Mouse (Mus musculus) layer of hippocampus, adult 2 months (tissue): Measurements from ENCODE around the gene Syt9. TPM values are rescaled to one million over a fixed set of nuclear protein-coding genes. Genes with fewer than 3 reads are reported as not detected.

Experiments used
- DNase-seq, 2 experiments: peaks; one replicate each; pipeline ENCODE4 v3.0.0; 2022; ENCODE audit warnings: low spot score in 2 of 2
- H3K27ac ChIP-seq: fragments of 200-600 bp; 2 replicates; pipeline ENCODE4 v1.8.1; 2022
- H3K4me3 ChIP-seq: fragments of 200-600 bp; 2 replicates; pipeline ENCODE4 v1.8.1; 2022; ENCODE audit warnings: mild to moderate bottlenecking
- CTCF ChIP-seq: fragments of 200-600 bp; conservative IDR thresholded peaks from 2 replicates; pipeline ENCODE4 v1.8.1; 2022; ENCODE audit warnings: antibody characterized with exemption, mild to moderate bottlenecking, moderate library complexity
- long read RNA-seq, 2 experiments: library from polyadenylated mRNA; stranded (forward); transcript quantifications; one replicate each; pipeline ENCODE4 v2.0.0; 2021; ENCODE audit warnings: borderline mapping rate in 2 of 2
- total RNA-seq, 2 experiments: library from RNA; stranded (reverse); gene quantifications; 2 replicates each; pipeline ENCODE4 v1.2.3; 2021

Syt9 gene
- 1 to 10 TPM; 4.4 to 5.0 TPM for total RNA-seq
- long read RNA-seq, experiment 1, partial matches to known transcripts, result 2 of 6 reads
- long read RNA-seq, experiment 1, other reads (novel, unspliced or antisense), result 1 of 6 reads
- long read RNA-seq, experiment 2, transcript Syt9-201 (7 exons, 3,817 nt), result major isoform, 5 of 6 reads
- long read RNA-seq, experiment 2, partial matches to known transcripts, result 0 of 6 reads
- long read RNA-seq, experiment 2, other reads (novel, unspliced or antisense), result 1 of 6 reads

- H3K27ac ChIP-seq, result 0 out of 2 replicates have a peak within 1 kb of the TSS, but pooled peaks have one; percentile 18
These were observed at the start of gene Syt9 for GRCm38 (mm10) chr7:107370232-107371125. Syt9 (plus strand) TSS chr7:107370728.

GRCm38 (mm10) chr7:107339013-107339412, 31.5 kb upstream of the Syt9 start:
- TF ChIP-seq CTCF, result no peak
- DNase-seq, result no peak
- no peak overlapping the region for H3K27ac ChIP-seq
- no peak overlapping the region for H3K4me3 ChIP-seq

More at GRCm38 (mm10) chr7:107370232-107371125, at the start of gene Syt9:
- DNase-seq, result peak in 1 of 2 experiments; percentile 18
- peak within 1 kb of the TSS; percentile 69 for H3K4me3 ChIP-seq
- TF ChIP-seq CTCF, result no peak

- no peak overlapping the region for H3K4me3 ChIP-seq
- no peak for DNase-seq
- no peak for TF ChIP-seq CTCF
- H3K27ac ChIP-seq, result no peak overlapping the region
These were observed 30.9 kb upstream of the Syt9 start for GRCm38 (mm10) chr7:107339560-107340057.

- no peak for DNase-seq
These were observed 30.3 kb upstream of the Syt9 start for GRCm38 (mm10) chr7:107340221-107340620.

GRCm38 (mm10) chr7:107341519-107342190, 28.9 kb upstream of the Syt9 start:
- Histone ChIP-seq H3K4me3 (no peak overlapping the region), H3K27ac (no peak overlapping the region)
- no peak for DNase-seq
- no peak for TF ChIP-seq CTCF

More at GRCm38 (mm10) chr7:107340221-107340620, 30.3 kb upstream of the Syt9 start:
- no peak for TF ChIP-seq CTCF
- no peak overlapping the region for H3K4me3 ChIP-seq
- no peak overlapping the region for H3K27ac ChIP-seq

- DNase-seq, result no peak
- H3K4me3 ChIP-seq, result no peak overlapping the region
These were observed 21.3 kb upstream of the Syt9 start for GRCm38 (mm10) chr7:107349201-107349600.

GRCm38 (mm10) chr7:107362153-107362552, 8.4 kb upstream of the Syt9 start:
- H3K4me3 ChIP-seq, result no peak overlapping the region
- DNase-seq, result no peak
- H3K27ac ChIP-seq, result no peak overlapping the region
- TF ChIP-seq CTCF, result no peak

More at GRCm38 (mm10) chr7:107349201-107349600, 21.3 kb upstream of the Syt9 start:
- no peak for TF ChIP-seq CTCF
- no peak overlapping the region for H3K27ac ChIP-seq

GRCm38 (mm10) chr7:107362634-107363033, 7.9 kb upstream of the Syt9 start:
- no peak for DNase-seq
- Histone ChIP-seq H3K4me3 (no peak overlapping the region), H3K27ac (no peak overlapping the region)
- no peak for TF ChIP-seq CTCF

- DNase-seq, result no peak
- Histone ChIP-seq H3K27ac (no peak overlapping the region), H3K4me3 (peak overlapping the region; percentile 69)
- no peak for TF ChIP-seq CTCF
These were observed 795 bp downstream of the Syt9 start for GRCm38 (mm10) chr7:107371126-107371920.

- Histone ChIP-seq H3K27ac (no peak overlapping the region), H3K4me3 (no peak overlapping the region)
- no peak for DNase-seq
- TF ChIP-seq CTCF, result no peak
These were observed 10.0 kb downstream of the Syt9 start for GRCm38 (mm10) chr7:107380562-107380961.

GRCm38 (mm10) chr7:107389604-107390003, 19.1 kb downstream of the Syt9 start:
- no peak for TF ChIP-seq CTCF
- no peak overlapping the region for H3K27ac ChIP-seq
- DNase-seq, result no peak
- no peak overlapping the region for H3K4me3 ChIP-seq

GRCm38 (mm10) chr7:107392749-107393148, 22.2 kb downstream of the Syt9 start:
- H3K4me3 ChIP-seq, result no peak overlapping the region
- DNase-seq, result no peak
- no peak for TF ChIP-seq CTCF
- no peak overlapping the region for H3K27ac ChIP-seq
